Mouse (Mus musculus) ES-E14 (cell line): ENCODE measurements at regions not wholly inside any gene's neighbourhood (a gene's known extent, or its start where the extent isn't known, plus 50 kb on each side); places are given as distances from the start of the nearest gene placed in this dataset.

Experiments
- CHD2 ChIP-seq: IDR thresholded peaks from 2 replicates; pipeline ENCODE4 v1.6.1; 2014; ENCODE audit warnings: mild to moderate bottlenecking, low read depth, low read length, inconsistent platforms
- HCFC1 ChIP-seq: IDR thresholded peaks from 2 replicates; pipeline ENCODE4 v1.6.1; 2012; ENCODE audit warnings: low read length, inconsistent platforms, borderline replicate concordance; ENCODE audit not compliant: insufficient read depth
- MAFK ChIP-seq: IDR thresholded peaks from 2 replicates; pipeline ENCODE4 v1.6.1; 2014; ENCODE audit warnings: mild to moderate bottlenecking, low read depth, low read length, inconsistent platforms; ENCODE audit not compliant: insufficient read depth
- ZC3H11A ChIP-seq: IDR thresholded peaks from 2 replicates; pipeline ENCODE4 v1.6.1; 2012; ENCODE audit warnings: low read depth, mild to moderate bottlenecking, inconsistent platforms, low read length, borderline replicate concordance
- ZNF384 ChIP-seq: IDR thresholded peaks from 2 replicates; pipeline ENCODE4 v1.6.1; 2012; ENCODE audit warnings: low read depth, low read length, inconsistent platforms

GRCm38 (mm10) chr12:94421743-94422142 is 1270.3 kb upstream of the Flrt2 start:
- no peak for TF ChIP-seq MAFK
- TF ChIP-seq ZC3H11A: no peak
- no peak for TF ChIP-seq ZNF384
- no peak for TF ChIP-seq CHD2
- no peak for TF ChIP-seq HCFC1
